ENCODE assay signal across 8 mouse cellular contexts in the genomic region with DNA sequence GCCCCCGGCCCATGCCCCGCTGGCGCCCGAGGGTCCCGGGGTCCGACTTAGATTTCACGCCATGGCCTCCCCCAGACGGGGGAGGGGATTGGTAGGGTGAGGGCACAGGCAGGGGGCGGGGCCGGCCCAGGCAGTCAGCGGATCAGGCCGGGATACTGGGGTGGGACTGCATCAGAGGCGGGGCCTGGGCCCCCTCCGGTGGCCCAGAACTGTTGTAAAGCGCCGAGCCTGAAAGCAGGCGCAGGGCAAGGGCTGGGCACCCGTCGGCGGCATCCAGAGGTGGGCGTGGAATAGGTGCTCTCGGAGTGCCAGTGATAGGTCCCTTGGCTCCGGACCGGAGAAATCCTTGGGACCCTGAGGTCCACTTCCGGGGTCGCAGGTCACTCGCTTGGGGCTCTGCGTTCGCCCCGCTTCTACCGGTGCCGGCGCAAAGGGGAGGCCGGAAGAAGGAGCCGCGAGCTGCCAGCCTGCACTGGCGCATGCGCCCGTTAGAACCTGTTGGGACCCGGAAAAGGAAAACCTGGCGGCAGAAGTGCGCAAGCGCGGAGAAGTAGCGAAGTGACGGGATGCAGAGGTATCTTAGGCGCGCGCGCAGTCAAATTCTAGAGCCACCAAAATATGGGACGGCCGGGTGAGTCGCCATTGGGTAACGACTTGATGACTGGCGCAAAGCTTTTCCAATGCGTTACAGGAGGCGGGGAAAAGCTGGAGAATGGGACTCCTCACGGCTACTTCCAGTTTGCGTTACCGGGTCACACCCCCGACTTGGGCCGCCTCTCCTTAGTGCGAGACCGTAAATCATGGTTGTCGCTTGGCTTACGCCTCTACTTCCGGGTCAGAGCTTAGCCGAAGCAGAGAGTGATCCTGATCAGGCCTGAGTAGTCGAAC. TPM values are rescaled to one million over a fixed set of nuclear protein-coding genes. Genes with fewer than 3 reads are reported as not detected.
A peak's percentile ranks its signal among the peaks of the same experiment; 100 is the strongest.
DNase-seq lines count a peak whose midpoint lies in the region; ATAC-seq and TF ChIP-seq lines count a peak whose summit lies in the region.

Gene Map3k11 (plus strand): TSS at position 543 of the 888 bp plus-strand sequence.
Gene Pcnx3 (minus strand): TSS at position 709 of the 888 bp plus-strand sequence.

- H3K27me3 ChIP-seq in hindbrain, embryonic 10.5 days (ENCODE audit: insufficient read depth, poor library complexity, severe bottlenecking), result no peaks in the 10 kb centered on the region
- no peaks in the 10 kb centered on the region for H3K27me3 ChIP-seq in lung, postnatal 0 days (replicated peaks; ENCODE audit: insufficient read depth, low read length)

- TF ChIP-seq CTCF in lung, postnatal 0 days (IDR thresholded peaks at IDR 0.05), result peak; percentile 54

- H3K4me1 ChIP-seq in hindbrain, embryonic 10.5 days (replicated peaks), result peaks cover 56% of the 10 kb centered on the region
- peaks cover 25% of the 10 kb centered on the region for H3K4me1 ChIP-seq in lung, postnatal 0 days (ENCODE audit: insufficient read depth, low read depth, low read length)

- peak within 1 kb of the TSS; percentile 90 for H3K4me3 ChIP-seq in hindbrain, embryonic 10.5 days
- H3K4me3 ChIP-seq in lung, postnatal 0 days (ENCODE audit: low read depth, low read length), result peak within 1 kb of the TSS; percentile 70

- H3K4me2 ChIP-seq in lung, postnatal 0 days (replicated peaks; ENCODE audit: low read depth, low read length), result peak within 1 kb of the TSS; percentile 99

- peak; percentile 88 for ATAC-seq in frontal cortex, adult (ENCODE audit: low TSS enrichment)
- peak; percentile 90 for ATAC-seq in lung, postnatal 0 days

- WGBS in hindbrain, embryonic 10.5 days, result under 1% methylated on average over 69 of the region's 69 CpGs
- WGBS in lung, postnatal 0 days, result 2% methylated on average over 68 of the region's 69 CpGs

- peak within 1 kb of the TSS; percentile 76 for H3K9ac ChIP-seq in lung, postnatal 0 days (replicated peaks; ENCODE audit: low read depth)

- H3K27ac ChIP-seq in hindbrain, embryonic 10.5 days, result peak within 1 kb of the TSS; percentile 91
- H3K27ac ChIP-seq in lung, postnatal 0 days (ENCODE audit: low read length), result peak within 1 kb of the TSS; percentile 97

- TF ChIP-seq EP300 in lung, postnatal 0 days (IDR thresholded peaks at IDR 0.05), result no peak; the same call in 1 of the 2 replicates

- peaks cover 72% of the 10 kb centered on the region for H3K36me3 ChIP-seq in hindbrain, embryonic 10.5 days
- peaks cover 22% of the 10 kb centered on the region for H3K36me3 ChIP-seq in lung, postnatal 0 days (ENCODE audit: insufficient read depth, low read length)

- DNase-seq in MN1 (ENCODE audit: low spot score), result peak; percentile 95
- peak; percentile 98 for DNase-seq in cerebellum, adult 9-10 months
- DNase-seq in hindbrain, embryonic 10.5 days (ENCODE audit: low spot score), result peak; percentile 98
- peak; percentile 99 for DNase-seq in layer of hippocampus, adult 9-11 months
- DNase-seq in lung, postnatal 0 days (ENCODE audit: low spot score), result peak; percentile 100
- DNase-seq in ovary, postnatal 14 days (ENCODE audit: low spot score), result peak; percentile 90
- DNase-seq in thymus, postnatal 14 days, result peak; percentile 98

- no peaks in the 10 kb centered on the region for H3K9me3 ChIP-seq in hindbrain, embryonic 10.5 days
- H3K9me3 ChIP-seq in lung, postnatal 0 days (ENCODE audit: low read length), result no peaks in the 10 kb centered on the region

RNA-seq across cellular contexts. Expression of gene Map3k11, which starts in this region (rescaled TPM):
- polyA plus RNA-seq in hindbrain, embryonic 10.5 days (2016; fragmentation: Nextera tagmentation; extraction: Ambion mirVana), result 34.1 and 35.1 TPM in 2 replicates
- polyA plus RNA-seq in lung, postnatal 0 days (2015; fragmentation: Nextera tagmentation; extraction: Ambion mirVana), result 36.8 and 36.9 TPM in 2 replicates

RNA-seq across cellular contexts. Expression of gene Pcnx3, which starts in this region (rescaled TPM):
- 27.3 and 30.8 TPM in 2 replicates for polyA plus RNA-seq in hindbrain, embryonic 10.5 days (2016; fragmentation: Nextera tagmentation; extraction: Ambion mirVana)
- polyA plus RNA-seq in lung, postnatal 0 days (2015; fragmentation: Nextera tagmentation; extraction: Ambion mirVana), result 11.3 and 12.9 TPM in 2 replicates

Comparison
In these comparisons a context has a peak if more than half of its experiments do, and no peak if none do; other contexts are left out.
1. Peak in every context shown above with its lines: DNase-seq, ATAC-seq, H3K4me3 ChIP-seq and H3K27ac ChIP-seq.